Mouse (Mus musculus) neural tube, embryonic 10.5 days (tissue): ENCODE measurements around the gene Brk1.

ENCODE experiments used
- DNase-seq: peaks from one replicate; pipeline ENCODE4 v3.0.0-alpha.2; 2017; ENCODE audit warnings: low spot score; ENCODE audit errors: extremely low spot score

Gene Brk1

DNA sequence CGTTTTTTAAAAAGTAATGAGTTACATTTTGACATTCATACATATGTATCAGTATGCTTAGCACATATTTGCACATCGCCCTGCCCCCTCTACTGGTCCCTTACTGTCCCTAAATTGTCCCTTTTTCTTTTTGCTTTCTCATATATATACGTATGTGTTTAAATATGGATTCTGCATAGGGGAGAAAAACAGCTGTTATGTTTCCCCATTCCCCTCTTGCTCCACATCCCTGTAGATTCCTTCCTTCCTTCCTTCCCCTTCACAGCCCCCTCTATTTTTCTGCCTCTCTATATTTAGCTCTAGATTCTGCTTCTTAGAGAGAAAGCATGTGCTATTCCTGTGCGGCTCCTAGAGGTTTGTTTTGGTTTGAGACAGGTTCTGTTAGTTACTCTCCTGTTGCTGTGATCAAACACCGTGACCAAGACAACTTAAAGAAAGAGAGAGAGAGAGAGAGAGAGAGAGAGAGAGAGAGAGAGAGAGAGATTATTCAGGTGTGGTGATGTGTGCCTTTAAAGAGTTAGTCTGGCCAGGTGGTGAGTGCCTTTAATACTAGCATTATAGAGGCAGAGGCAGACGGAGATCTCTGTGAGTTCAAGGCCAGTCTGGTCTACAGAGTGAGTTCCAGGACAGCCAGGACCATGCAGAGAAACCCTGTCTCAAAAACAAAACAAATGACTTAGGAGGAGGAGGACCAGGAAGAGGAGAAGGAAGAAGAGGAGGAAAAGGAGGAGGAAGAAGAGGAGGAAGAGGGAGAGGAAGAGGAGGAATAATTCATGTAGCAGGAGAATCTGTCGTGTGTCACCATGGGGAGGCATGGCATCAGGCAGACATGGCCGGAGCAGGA lies 55.3 kb downstream of the Brk1 start:
- DNase-seq = no peak

DNA sequence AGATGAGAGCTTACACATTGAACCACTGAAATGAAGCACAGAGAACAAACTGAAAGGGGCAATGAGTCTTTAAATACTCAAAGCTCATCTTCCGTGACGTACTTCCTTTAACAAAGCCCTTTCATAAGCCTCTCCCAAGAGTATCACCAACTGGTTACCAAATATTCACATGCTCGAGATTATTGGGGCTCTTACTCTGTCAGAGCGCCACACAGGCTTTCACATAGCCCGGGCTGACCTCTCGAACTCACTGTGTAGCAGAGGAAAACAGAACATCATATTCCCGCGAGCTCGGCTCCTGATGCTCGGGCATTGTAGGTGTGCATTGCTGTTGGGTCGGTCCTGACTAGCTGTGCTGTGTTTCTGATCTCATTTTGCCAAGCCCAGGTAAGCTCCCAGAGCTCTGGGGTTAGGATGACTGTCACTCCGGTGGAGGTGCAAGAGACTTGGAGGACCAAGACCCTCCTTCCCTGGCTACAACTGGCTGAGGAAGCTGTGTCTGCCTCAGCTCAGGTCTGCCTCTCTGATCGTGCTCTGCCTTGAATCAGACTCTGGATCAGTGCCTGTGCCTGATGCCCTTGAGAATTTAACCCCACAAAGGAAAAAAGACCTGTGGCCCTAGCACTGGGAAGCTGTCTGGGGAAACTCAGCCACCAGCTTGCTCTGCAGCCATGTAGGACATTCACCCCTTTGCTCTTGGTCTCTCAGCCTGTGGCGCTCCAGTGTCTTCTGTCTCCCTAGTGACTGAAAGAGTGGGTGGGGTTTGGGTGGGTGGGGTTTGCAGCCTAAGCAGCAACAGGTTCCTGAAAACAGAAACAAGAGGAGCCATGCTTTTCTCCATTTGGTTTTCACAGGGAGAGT lies 56.1 kb downstream of the Brk1 start:
- DNase-seq = no peak

DNA sequence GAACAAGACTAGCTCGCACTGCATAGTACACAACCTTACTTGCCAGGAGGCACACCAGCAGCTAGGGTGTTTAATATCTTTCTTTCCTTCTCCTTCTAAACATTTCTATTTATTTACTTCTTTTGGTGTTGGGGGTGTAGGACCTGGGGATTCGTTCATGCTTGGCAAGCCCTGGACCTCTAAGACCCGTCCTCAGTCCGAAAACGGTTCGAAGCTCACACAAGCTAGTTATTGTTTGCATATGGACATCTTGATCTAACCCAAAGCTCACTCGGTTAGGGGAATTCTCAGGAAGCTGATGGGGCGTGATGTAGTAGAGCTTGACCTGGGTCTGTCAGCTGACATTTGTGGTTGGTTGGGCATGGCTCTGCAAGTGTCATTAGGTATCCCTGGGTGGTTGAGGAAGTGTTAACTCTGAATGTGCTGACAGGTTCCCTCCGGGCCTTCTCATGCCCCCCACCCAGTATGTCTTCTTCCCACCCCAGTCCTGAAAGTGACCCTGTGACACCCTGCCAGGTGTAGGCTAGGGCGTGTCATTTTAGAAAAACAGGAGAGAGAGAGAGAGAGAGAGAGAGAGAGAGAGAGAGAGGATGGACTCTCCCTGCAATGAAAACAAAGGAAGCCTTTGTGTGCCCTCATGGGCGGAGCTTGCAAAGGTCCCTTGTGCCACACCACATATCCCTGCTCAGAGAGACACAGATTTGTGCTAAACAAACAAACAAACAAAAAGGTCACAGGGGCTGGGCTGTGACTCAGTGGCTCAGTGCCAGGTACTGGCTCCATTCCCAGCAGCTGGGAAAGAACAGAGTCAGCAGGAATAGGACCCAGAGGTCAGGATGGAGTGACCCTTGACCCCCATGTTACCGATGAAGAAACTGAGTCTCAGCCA lies 57.0 kb downstream of the Brk1 start:
- no peak for DNase-seq

DNA sequence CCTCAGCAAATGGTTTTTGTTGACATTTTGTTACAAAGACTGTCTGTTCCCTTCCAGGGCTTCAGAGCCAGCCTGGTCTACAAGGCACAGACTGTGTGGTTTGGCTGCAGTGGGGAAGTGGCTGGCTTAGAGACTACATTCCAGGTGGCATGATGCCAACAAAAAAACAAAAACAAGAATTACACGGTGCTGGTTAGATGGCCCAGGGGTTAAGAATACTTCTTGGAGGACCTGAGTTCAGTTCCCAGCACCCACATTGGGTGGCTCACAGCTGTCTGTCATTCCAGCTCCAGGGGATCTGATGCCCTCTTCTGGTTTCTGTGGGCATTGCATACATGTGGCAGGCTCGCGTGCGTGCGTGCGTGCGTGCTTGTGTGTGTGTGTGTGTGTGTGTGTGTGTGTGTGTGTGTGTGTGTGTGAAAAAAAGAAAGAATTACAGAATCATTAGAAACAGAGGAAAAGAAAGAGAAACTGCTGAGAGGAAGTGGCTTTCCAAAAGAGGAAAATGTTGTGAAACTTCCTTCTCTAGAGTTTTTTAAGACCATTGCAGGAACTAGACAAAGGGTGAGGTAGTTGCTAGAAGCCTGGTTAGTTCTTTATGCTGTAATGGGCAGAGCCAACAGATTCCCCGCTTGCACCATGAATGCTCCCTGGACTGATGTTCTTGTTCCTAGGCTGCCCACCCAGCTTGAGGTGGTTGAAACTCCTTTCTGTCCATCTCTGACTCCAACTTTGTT lies 58.6 kb downstream of the Brk1 start:
- no peak for DNase-seq

DNA sequence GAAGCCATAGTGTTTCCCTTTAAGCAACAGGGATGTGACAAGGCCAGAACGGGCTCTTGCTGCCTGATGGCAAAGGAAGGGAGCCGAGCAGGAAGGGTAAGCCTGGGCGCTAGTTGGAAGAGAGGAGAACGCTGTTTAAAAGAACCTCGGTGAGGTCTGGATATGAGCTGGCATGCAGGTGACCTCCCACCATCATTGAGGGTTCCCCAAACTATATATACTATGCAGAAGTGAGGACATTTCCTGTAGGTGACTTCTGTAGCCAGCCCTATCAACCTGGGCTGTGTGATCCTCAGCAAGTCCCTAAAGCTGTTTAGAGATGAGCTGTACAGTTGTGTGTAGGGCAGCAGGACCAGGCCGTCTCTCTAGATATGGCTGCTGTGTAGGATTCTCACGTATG lies 59.7 kb downstream of the Brk1 start:
- no peak for DNase-seq
